Mouse (Mus musculus) myocyte (in vitro differentiated cells): Measurements from ENCODE around the gene Rusc2. TPM values are rescaled to one million over a fixed set of nuclear protein-coding genes. Genes with fewer than 3 reads are reported as not detected.

Source experiments
- H3K27me3 ChIP-seq: one replicate; pipeline ENCODE4 v1.6.1; 2011; ENCODE audit not compliant: control insufficient read depth, insufficient read depth, insufficient read length
- H3K36me3 ChIP-seq: one replicate; pipeline ENCODE4 v1.6.1; 2011; ENCODE audit not compliant: control insufficient read depth, insufficient read depth
- H3K4me2 ChIP-seq: one replicate; pipeline ENCODE4 v1.6.1; 2011; ENCODE audit warnings: low read depth, control low read depth
- H3K4me3 ChIP-seq: one replicate; pipeline ENCODE4 v1.5.1; 2011; ENCODE audit warnings: mild to moderate bottlenecking, control low read depth, moderate library complexity
- H3K79me2 ChIP-seq: one replicate; pipeline ENCODE4 v1.6.1; 2011; ENCODE audit not compliant: control insufficient read depth, insufficient read depth
- H3ac ChIP-seq: one replicate; pipeline ENCODE4 v1.6.1; 2011; ENCODE audit not compliant: control insufficient read depth, insufficient read length
- CEBPB ChIP-seq: IDR thresholded peaks from 2 replicates; pipeline ENCODE4 v1.6.1; 2011; ENCODE audit warnings: mild to moderate bottlenecking, moderate library complexity; ENCODE audit not compliant: poor library complexity, insufficient read depth, severe bottlenecking
- E2F4 ChIP-seq: IDR thresholded peaks from one replicate; pipeline ENCODE4 v1.6.1; 2011; ENCODE audit warnings: mild to moderate bottlenecking, control low read depth, moderate library complexity; ENCODE audit not compliant: insufficient read depth
- MAX ChIP-seq: IDR thresholded peaks from one replicate; pipeline ENCODE4 v1.6.1; 2011; ENCODE audit warnings: low read depth, mild to moderate bottlenecking, control low read depth
- MYOD1 ChIP-seq, 3 experiments: IDR thresholded peaks; one replicate each; pipeline ENCODE4 v1.6.1; 2011; ENCODE audit warnings: control low read depth in 2 of 3, low read depth in 2 of 3, mild to moderate bottlenecking in 2 of 3, moderate library complexity in 1 of 3; ENCODE audit not compliant: insufficient read length in 2 of 3, control insufficient read depth in 1 of 3
- MYOG ChIP-seq, 3 experiments: IDR thresholded peaks; one replicate each; pipeline ENCODE4 v1.6.1; 2011; ENCODE audit warnings: control low read depth in 2 of 3, low read depth in 2 of 3, mild to moderate bottlenecking in 2 of 3; ENCODE audit not compliant: insufficient read length in 2 of 3, control insufficient read depth in 1 of 3, insufficient read depth in 1 of 3
- POLR2A ChIP-seq: IDR thresholded peaks from one replicate; pipeline ENCODE4 v1.6.1; 2011; ENCODE audit warnings: low read depth, mild to moderate bottlenecking, control low read depth, moderate library complexity; ENCODE audit not compliant: insufficient read length
- POLR2AphosphoS2 ChIP-seq: IDR thresholded peaks from one replicate; pipeline ENCODE4 v1.6.1; 2011; ENCODE audit warnings: low read depth, control low read depth; ENCODE audit not compliant: insufficient read length
- REST ChIP-seq: IDR thresholded peaks from one replicate; pipeline ENCODE4 v1.6.1; 2011; ENCODE audit warnings: mild to moderate bottlenecking, control low read depth, moderate library complexity; ENCODE audit not compliant: insufficient read depth, insufficient read length
- SRF ChIP-seq: IDR thresholded peaks from one replicate; pipeline ENCODE4 v1.6.1; 2011; ENCODE audit warnings: low read depth; ENCODE audit not compliant: control insufficient read depth, insufficient read length
- TCF12 ChIP-seq: IDR thresholded peaks from one replicate; pipeline ENCODE4 v1.6.1; 2011; ENCODE audit warnings: mild to moderate bottlenecking, control low read depth; ENCODE audit not compliant: poor library complexity, insufficient read depth, severe bottlenecking
- TCF3 ChIP-seq: IDR thresholded peaks from one replicate; pipeline ENCODE4 v1.6.1; 2011; ENCODE audit warnings: low read depth, control low read depth; ENCODE audit not compliant: insufficient read length
- USF1 ChIP-seq: IDR thresholded peaks from one replicate; pipeline ENCODE4 v1.6.1; 2011; ENCODE audit warnings: low read depth, mild to moderate bottlenecking, control low read depth, moderate library complexity
- polyA plus RNA-seq: library from polyadenylated mRNA; unstranded; fragments of >200 nt; fragmentation: generic; extraction: Trizol; gene quantifications from one replicate; pipeline ENCODE4 v1.2.1, GENCODE M21; 2012; ENCODE audit warnings: missing spikeins

Rusc2 gene
- polyA plus RNA-seq, 1 experiment = 28.2 TPM

DNA sequence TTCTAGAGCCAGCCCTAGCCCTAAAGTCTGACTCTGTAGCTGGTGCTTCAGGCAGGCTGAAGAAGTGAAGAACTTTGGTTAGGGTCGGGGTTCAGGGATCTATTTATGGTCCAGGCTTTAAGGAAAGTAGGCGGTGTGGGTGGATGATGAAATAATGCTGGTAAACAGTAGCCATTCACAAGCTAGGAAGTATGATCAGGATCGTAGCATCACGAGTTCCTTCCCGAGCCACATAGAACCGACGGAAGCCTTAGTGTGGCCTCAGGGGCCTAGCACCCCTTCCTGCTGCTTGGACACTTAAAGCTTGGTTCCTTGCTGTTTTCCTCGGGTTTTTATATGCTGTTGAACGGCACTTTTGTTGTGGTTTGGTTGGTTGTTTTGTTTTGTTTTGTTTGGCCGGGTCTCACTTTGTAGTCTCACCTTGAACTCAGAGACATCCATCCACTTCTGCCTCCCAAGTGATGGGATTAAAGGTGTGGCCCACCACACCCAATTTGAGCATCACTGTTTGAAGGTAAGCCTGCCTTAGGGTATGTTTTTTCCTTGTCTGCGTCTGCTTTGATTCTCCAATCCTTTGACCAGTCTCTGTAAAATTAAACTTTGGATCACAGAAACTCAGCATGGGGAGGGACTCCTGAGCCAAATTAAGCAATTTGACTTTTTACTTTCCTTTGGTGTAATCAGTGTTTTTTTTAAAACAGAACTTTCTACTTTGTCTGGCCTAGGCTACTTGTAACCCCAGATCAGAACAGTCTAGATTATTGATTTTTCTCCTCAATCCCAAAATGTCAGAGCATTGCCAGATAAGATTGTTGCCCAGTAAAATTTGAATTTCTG lies 1.7 kb downstream of the Rusc2 start:
- H3K27me3 ChIP-seq = no peaks in the 10 kb centered on the region
- no peak overlapping the region for H3ac ChIP-seq
- peaks cover 23% of the 10 kb centered on the region for H3K79me2 ChIP-seq
- peak overlapping the region; percentile 52 for H3K4me3 ChIP-seq
- H3K4me2 ChIP-seq = peak overlapping the region; percentile 93
- no peaks in the 10 kb centered on the region for H3K36me3 ChIP-seq
- TF ChIP-seq USF1 (no peak), CEBPB (peak; percentile 59), SRF (no peak), POLR2A (peak; percentile 29), E2F4 (no peak), TCF12 (no peak)

- TF ChIP-seq USF1 (no peak), TCF12 (no peak), MAX (no peak), SRF (no peak), REST (no peak), POLR2A (no peak), MYOG (IDR thresholded peaks at IDR 0.05; ENCODE audit: control insufficient read depth in 1 of 3, insufficient read depth in 1 of 3, insufficient read length in 2 of 3, low read depth in 2 of 3) (no peak), CEBPB (no peak), E2F4 (no peak), POLR2AphosphoS2 (no peak), TCF3 (no peak), MYOD1 (IDR thresholded peaks at IDR 0.05; ENCODE audit: control insufficient read depth in 1 of 3, insufficient read length in 2 of 3, low read depth in 2 of 3) (no peak)
- peak overlapping the region; percentile 52 for H3K4me3 ChIP-seq
Observed at GRCm38 (mm10) chr4:43384083-43384460, 2.3 kb downstream of the Rusc2 start.

DNA sequence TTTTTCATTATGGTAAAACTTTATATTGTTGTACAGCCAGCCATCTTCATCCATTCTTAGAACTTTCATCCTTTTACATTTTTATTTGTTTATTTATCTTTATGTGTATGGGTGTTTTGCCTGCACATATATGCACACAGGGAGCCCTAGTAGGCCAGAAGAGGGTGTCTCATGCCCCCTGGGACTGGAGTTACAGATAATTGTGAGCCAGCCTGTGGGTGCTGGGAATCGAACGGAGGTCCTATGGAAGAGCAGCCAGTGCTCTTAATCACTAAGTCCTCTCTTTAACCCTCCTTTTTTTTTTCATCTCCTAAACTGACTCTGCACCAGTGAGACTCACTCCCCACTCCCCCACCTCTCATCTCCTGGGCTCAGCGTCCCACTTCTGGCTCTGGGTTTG lies 2.8 kb downstream of the Rusc2 start:
- Histone ChIP-seq H3K36me3 (no peaks in the 10 kb centered on the region), H3K4me3 (peak overlapping the region; percentile 52), H3K4me2 (peak overlapping the region; percentile 93), H3K27me3 (no peaks in the 10 kb centered on the region), H3K79me2 (peaks cover 23% of the 10 kb centered on the region), H3ac (no peak overlapping the region)
- no peak for TF ChIP-seq CEBPB
- no peak for TF ChIP-seq MYOG (IDR thresholded peaks at IDR 0.05; ENCODE audit: control insufficient read depth in 1 of 3, insufficient read depth in 1 of 3, insufficient read length in 2 of 3, low read depth in 2 of 3)
- no peak for TF ChIP-seq E2F4
- no peak for TF ChIP-seq MAX
- TF ChIP-seq POLR2AphosphoS2 = no peak
- no peak for TF ChIP-seq REST
- no peak for TF ChIP-seq TCF12
- TF ChIP-seq POLR2A = no peak
- TF ChIP-seq USF1 = no peak
- no peak for TF ChIP-seq SRF
- TF ChIP-seq MYOD1 (IDR thresholded peaks at IDR 0.05; ENCODE audit: control insufficient read depth in 1 of 3, insufficient read length in 2 of 3, low read depth in 2 of 3) = no peak
- no peak for TF ChIP-seq TCF3

More at GRCm38 (mm10) chr4:43384083-43384460, 2.3 kb downstream of the Rusc2 start:
- Histone ChIP-seq H3K4me2 (peak overlapping the region; percentile 93), H3ac (no peak overlapping the region), H3K79me2 (peaks cover 23% of the 10 kb centered on the region), H3K27me3 (no peaks in the 10 kb centered on the region), H3K36me3 (no peaks in the 10 kb centered on the region)

DNA sequence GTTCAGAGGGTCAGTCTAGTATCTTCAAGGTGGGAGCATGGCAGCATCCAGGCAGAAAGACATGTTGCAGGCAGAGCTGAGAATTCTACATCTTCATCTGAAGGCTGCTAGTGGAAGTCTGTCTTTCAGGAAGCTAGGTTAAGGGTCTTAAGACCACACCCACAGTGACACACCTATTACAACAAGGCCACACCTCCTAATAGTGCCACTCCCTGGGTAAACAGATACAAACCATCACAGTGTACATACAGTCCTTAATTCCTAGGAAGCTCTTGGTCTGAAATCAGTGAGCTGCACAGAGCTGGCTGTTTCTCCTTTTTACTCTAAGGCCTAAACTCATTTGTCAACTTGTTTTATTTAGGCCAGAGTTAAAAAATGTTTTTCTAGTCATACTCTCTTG lies 5.2 kb downstream of the Rusc2 start:
- Histone ChIP-seq H3K36me3 (no peaks in the 10 kb centered on the region), H3K79me2 (peaks cover 27% of the 10 kb centered on the region), H3ac (no peak overlapping the region), H3K4me3 (no peak overlapping the region), H3K4me2 (no peak overlapping the region), H3K27me3 (no peaks in the 10 kb centered on the region)
- TF ChIP-seq POLR2A (no peak), USF1 (no peak), POLR2AphosphoS2 (no peak), MAX (no peak), TCF12 (no peak), CEBPB (no peak), MYOD1 (IDR thresholded peaks at IDR 0.05; ENCODE audit: control insufficient read depth in 1 of 3, insufficient read length in 2 of 3, low read depth in 2 of 3) (no peak), REST (no peak), TCF3 (no peak), E2F4 (no peak), MYOG (IDR thresholded peaks at IDR 0.05; ENCODE audit: control insufficient read depth in 1 of 3, insufficient read depth in 1 of 3, insufficient read length in 2 of 3, low read depth in 2 of 3) (no peak)

DNA sequence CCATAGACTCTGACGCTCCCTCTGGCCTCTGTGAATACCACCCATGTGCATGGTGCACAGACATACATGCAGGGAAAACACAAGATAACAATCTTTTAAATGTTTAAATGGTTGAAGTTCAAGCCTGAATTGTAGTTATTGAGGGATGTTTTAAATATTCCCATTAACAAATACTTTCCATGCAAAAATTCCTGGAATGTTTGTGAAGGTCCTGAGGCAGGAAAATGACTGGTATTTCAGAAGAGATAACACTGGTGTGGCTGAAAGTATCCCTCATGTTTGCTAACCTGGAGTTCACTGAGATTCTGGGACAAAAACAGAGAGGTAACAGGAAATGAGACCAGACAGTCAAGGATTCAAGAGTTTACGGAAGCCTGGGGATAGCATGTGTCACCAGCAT lies 7.6 kb downstream of the Rusc2 start:
- no peaks in the 10 kb centered on the region for H3K36me3 ChIP-seq
- H3K4me3 ChIP-seq = no peak overlapping the region
- no peak overlapping the region for H3ac ChIP-seq
- peaks cover 21% of the 10 kb centered on the region for H3K79me2 ChIP-seq
- no peak overlapping the region for H3K4me2 ChIP-seq
- no peaks in the 10 kb centered on the region for H3K27me3 ChIP-seq
- TF ChIP-seq E2F4 = no peak
- TF ChIP-seq USF1 = no peak
- TF ChIP-seq MAX = no peak
- no peak for TF ChIP-seq MYOD1 (IDR thresholded peaks at IDR 0.05; ENCODE audit: control insufficient read depth in 1 of 3, insufficient read length in 2 of 3, low read depth in 2 of 3)
- no peak for TF ChIP-seq TCF12
- no peak for TF ChIP-seq REST
- TF ChIP-seq SRF = no peak
- no peak for TF ChIP-seq CEBPB
- TF ChIP-seq MYOG (IDR thresholded peaks at IDR 0.05; ENCODE audit: control insufficient read depth in 1 of 3, insufficient read depth in 1 of 3, insufficient read length in 2 of 3, low read depth in 2 of 3) = no peak
- TF ChIP-seq POLR2AphosphoS2 = no peak
- no peak for TF ChIP-seq POLR2A
- no peak for TF ChIP-seq TCF3
